Mouse (Mus musculus) liver, embryonic 11.5 days (tissue): ENCODE measurements around the gene Irx1. TPM values are rescaled to one million over a fixed set of nuclear protein-coding genes. Genes with fewer than 3 reads are reported as not detected.

Experiments used
- ATAC-seq: fragments of 200-750 bp; cut with Nextera tagmentation; replicated peaks from 2 replicates; pipeline ENCODE4 v1.8.0; 2017; ENCODE audit warnings: moderate number of reproducible peaks, mild to moderate bottlenecking, moderate TSS enrichment, moderate library complexity; ENCODE audit not compliant: low FRiP score
- DNase-seq: peaks from one replicate; pipeline ENCODE4 v3.0.0-alpha.2; 2017; ENCODE audit warnings: low spot score
- H3K27ac ChIP-seq: fragments of 300-500 bp; sonication (generic); 2 replicates; pipeline ENCODE4 v1.5.1; 2014; ENCODE audit warnings: mild to moderate bottlenecking, low read depth, low read length, control low read depth
- H3K27me3 ChIP-seq: fragments of 300-500 bp; sonication (generic); replicated peaks from 2 replicates; pipeline ENCODE4 v1.6.1; 2014; ENCODE audit warnings: low read length, mixed read lengths; ENCODE audit not compliant: control insufficient read depth, insufficient read depth
- H3K36me3 ChIP-seq: fragments of 300-500 bp; sonication (generic); 2 replicates; pipeline ENCODE4 v1.6.1; 2014; ENCODE audit warnings: mild to moderate bottlenecking, low read length, moderate library complexity, mixed read lengths; ENCODE audit not compliant: control insufficient read depth, insufficient read depth
- H3K4me1 ChIP-seq: fragments of 300-500 bp; sonication (generic); replicated peaks from 2 replicates; pipeline ENCODE4 v1.6.1; 2014; ENCODE audit warnings: low read length, mixed read lengths; ENCODE audit not compliant: control insufficient read depth, insufficient read depth
- H3K4me2 ChIP-seq: fragments of 300-500 bp; sonication (generic); 2 replicates; pipeline ENCODE4 v1.6.1; 2014; ENCODE audit warnings: mild to moderate bottlenecking, control low read depth, moderate library complexity
- H3K4me3 ChIP-seq: fragments of 300-500 bp; sonication (generic); 2 replicates; pipeline ENCODE4 v1.5.1; 2014; ENCODE audit warnings: low read depth, low read length, control low read depth
- H3K9ac ChIP-seq: fragments of 300-500 bp; sonication (generic); 2 replicates; pipeline ENCODE4 v1.6.1; 2014; ENCODE audit warnings: low read depth, low read length, control low read depth
- H3K9me3 ChIP-seq: fragments of 300-500 bp; sonication (generic); 2 replicates; pipeline ENCODE4 v1.6.1; 2016; ENCODE audit warnings: low read length, inconsistent platforms, mixed read lengths; ENCODE audit not compliant: control insufficient read depth
- WGBS: fragments of 180-500 bp; shearing (Covaris S2); extraction: QIAGEN DNeasy Blood & Tissue Kit; methylation state at CpG from one replicate; pipeline ENCODE4 v1.1.7; 2014; 5-methylcytosine and 5-hydroxymethylcytosine counted together
- polyA plus RNA-seq: library from polyadenylated mRNA; unstranded; fragments of >200 nt; fragmentation: Nextera tagmentation; extraction: Ambion mirVana; gene quantifications from 2 replicates; pipeline ENCODE4 v1.2.1, GENCODE M21; 2014

Irx1 gene
- polyA plus RNA-seq, 1 experiment from 2014 or later = 0.10 TPM

DNA sequence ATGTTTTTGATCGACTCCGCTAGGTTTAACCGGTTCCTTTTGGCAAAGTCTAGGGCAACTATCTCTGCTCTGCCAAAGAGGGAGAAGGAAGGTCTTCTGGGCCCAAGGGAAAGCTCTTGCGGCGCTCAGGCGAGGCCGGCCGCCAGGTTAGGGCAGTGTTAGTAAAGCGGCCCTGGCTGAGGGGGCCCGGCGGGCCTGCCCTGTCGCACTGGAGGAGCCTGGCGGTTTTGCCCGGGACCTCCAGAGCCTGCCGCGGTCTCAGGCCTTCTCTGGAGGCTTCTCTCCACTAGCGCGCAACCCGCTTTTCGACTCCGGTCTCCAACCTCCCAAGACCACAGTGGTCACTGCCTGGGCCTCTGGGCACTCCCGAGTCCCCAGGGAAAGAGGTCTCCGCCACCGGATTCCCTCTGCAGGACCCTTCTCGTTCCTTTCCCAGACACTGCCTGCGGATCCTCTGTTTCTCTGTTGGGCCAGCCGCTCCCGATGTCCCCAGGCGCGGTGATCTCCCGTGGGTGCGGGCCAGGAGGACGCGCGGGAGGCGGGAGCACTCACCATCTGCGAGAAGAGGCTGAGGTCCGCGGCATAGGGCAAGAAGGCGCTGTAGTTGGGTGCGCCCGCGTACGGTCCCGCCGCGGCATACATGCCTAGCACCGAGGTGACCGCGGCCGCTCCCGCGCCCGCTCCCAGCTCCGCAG, 715 bp downstream of the Irx1 start:
- H3K4me1 ChIP-seq = no peaks in the 10 kb centered on the region; the same call in 1 of the 2 replicates
- H3K9me3 ChIP-seq = no peaks in the 10 kb centered on the region
- 1% methylated on average over 55 of the region's 55 CpGs for WGBS
- ATAC-seq (no peak), DNase-seq (peak; percentile 58)
- H3K36me3 ChIP-seq = no peaks in the 10 kb centered on the region
- H3K27me3 ChIP-seq = peaks cover 100% of the 10 kb centered on the region
- H3K4me2 ChIP-seq = peak overlapping the region; percentile 65
- H3K4me3 ChIP-seq = peak overlapping the region; percentile 45
- no peak overlapping the region for H3K27ac ChIP-seq
- H3K9ac ChIP-seq = no peak overlapping the region

- Histone ChIP-seq H3K36me3 (no peaks in the 10 kb centered on the region), H3K4me3 (no peak overlapping the region), H3K9ac (no peak overlapping the region), H3K4me2 (no peak overlapping the region), H3K4me1 (no peaks in the 10 kb centered on the region; the same call in 1 of the 2 replicates), H3K27ac (no peak overlapping the region), H3K9me3 (no peaks in the 10 kb centered on the region), H3K27me3 (peaks cover 100% of the 10 kb centered on the region)
- ATAC-seq = no peak
- WGBS = 2% methylated on average over 25 of the region's 25 CpGs
- DNase-seq = no peak
These were observed 1.4 kb downstream of the Irx1 start for GRCm38 (mm10) chr13:71961891-71962660.

DNA sequence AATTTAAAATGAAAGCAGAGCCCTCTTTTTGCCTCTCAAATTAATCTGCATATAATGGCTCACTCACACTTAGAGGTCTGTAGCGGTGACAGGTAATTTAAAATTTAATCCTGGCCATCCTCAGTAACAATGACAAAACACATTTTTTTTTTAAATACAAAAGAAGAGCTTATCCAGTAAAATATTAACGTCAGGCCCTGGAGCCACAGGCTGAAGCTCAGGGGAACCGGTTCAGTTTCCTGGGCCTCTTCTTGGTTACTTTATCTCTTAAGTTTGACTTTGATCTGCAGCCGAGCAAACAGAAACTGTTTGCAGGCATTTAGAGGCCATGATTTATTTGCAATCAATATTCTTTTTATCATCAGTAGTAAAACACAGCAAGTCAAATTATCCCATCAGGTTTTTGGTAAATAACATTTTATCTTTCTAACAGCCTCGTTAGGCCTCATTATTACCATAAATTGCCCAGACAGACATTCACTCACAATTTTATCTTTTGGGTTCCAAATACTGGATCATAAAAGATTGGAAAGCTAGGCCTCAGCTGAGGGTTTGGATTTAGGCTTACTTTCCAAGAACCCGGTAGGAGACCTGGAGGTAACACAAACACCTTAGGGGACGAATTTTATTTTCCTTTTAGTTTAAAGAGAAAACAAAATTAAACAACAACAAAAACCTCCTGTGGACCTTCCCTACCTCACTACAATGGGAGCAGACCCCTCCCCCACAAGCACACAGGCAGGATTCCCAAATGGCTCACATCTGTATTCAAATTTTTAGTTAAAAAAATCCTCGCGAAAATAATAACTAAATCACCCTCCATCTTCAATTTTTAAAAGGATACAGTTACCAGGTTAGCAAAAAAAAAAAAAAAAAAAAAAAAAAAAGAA, 2.4 kb downstream of the Irx1 start:
- Histone ChIP-seq H3K4me1 (no peaks in the 10 kb centered on the region; the same call in 1 of the 2 replicates), H3K4me3 (no peak overlapping the region), H3K4me2 (no peak overlapping the region), H3K27me3 (peaks cover 100% of the 10 kb centered on the region), H3K9me3 (no peaks in the 10 kb centered on the region), H3K36me3 (no peaks in the 10 kb centered on the region), H3K9ac (no peak overlapping the region), H3K27ac (no peak overlapping the region)
- ATAC-seq = no peak
- 9% methylated on average over 9 of the region's 9 CpGs for WGBS
- DNase-seq = no peak

DNA sequence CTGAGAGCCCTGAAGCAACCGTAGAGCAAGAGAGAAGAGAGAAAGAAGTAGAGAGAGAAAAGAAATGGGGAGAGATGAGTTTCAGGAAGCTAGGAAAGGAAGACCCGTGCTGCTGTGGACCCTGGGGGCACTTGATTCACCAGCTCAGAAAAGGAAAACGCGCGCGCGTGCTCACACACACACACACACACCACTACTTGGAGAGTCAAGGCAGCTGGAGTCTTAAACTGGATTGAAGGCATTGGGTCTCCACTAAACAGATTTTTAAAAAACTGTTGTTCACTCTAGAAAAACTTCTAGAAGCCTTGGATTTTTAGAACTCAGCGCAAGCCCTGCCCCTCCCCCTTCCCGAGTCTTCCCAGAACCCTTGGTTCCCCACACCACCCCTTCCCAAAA, 3.2 kb downstream of the Irx1 start:
- DNase-seq = no peak
- no peak overlapping the region for H3K27ac ChIP-seq
- ATAC-seq = no peak
- peaks cover 100% of the 10 kb centered on the region for H3K27me3 ChIP-seq
- no peak overlapping the region for H3K9ac ChIP-seq
- H3K36me3 ChIP-seq = no peaks in the 10 kb centered on the region
- H3K4me1 ChIP-seq = no peaks in the 10 kb centered on the region; the same call in 1 of the 2 replicates
- no peaks in the 10 kb centered on the region for H3K9me3 ChIP-seq
- no peak overlapping the region for H3K4me2 ChIP-seq
- H3K4me3 ChIP-seq = no peak overlapping the region
- WGBS = 4% methylated on average over 9 of the region's 9 CpGs

- H3K4me3 ChIP-seq = no peak overlapping the region
- peaks cover 97% of the 10 kb centered on the region for H3K27me3 ChIP-seq
- no peaks in the 10 kb centered on the region; the same call in 1 of the 2 replicates for H3K4me1 ChIP-seq
- WGBS = 2% methylated on average over 75 of the region's 76 CpGs
- no peak for ATAC-seq
- no peak overlapping the region for H3K4me2 ChIP-seq
- H3K36me3 ChIP-seq = no peaks in the 10 kb centered on the region
- DNase-seq = peak; percentile 49
- no peaks in the 10 kb centered on the region for H3K9me3 ChIP-seq
- H3K9ac ChIP-seq = no peak overlapping the region
- no peak overlapping the region for H3K27ac ChIP-seq
These were observed 3.9 kb downstream of the Irx1 start for GRCm38 (mm10) chr13:71959361-71960276.

GRCm38 (mm10) chr13:71958651-71959050, 4.9 kb downstream of the Irx1 start:
- H3K36me3 ChIP-seq = no peaks in the 10 kb centered on the region
- no peaks in the 10 kb centered on the region; the same call in 1 of the 2 replicates for H3K4me1 ChIP-seq
- 1% methylated on average over 16 of the region's 16 CpGs for WGBS
- no peak overlapping the region for H3K27ac ChIP-seq
- no peak overlapping the region for H3K4me3 ChIP-seq
- no peaks in the 10 kb centered on the region for H3K9me3 ChIP-seq
- ATAC-seq = no peak
- no peak overlapping the region for H3K4me2 ChIP-seq
- peaks cover 88% of the 10 kb centered on the region for H3K27me3 ChIP-seq
- H3K9ac ChIP-seq = no peak overlapping the region
- DNase-seq = no peak

- no peaks in the 10 kb centered on the region for H3K9me3 ChIP-seq
- H3K4me1 ChIP-seq = no peaks in the 10 kb centered on the region; the same call in 1 of the 2 replicates
- H3K9ac ChIP-seq = no peak overlapping the region
- WGBS = 5% methylated on average over 21 of the region's 21 CpGs
- DNase-seq (no peak), ATAC-seq (no peak)
- peaks cover 80% of the 10 kb centered on the region for H3K27me3 ChIP-seq
- H3K36me3 ChIP-seq = no peaks in the 10 kb centered on the region
- no peak overlapping the region for H3K4me2 ChIP-seq
- no peak overlapping the region for H3K27ac ChIP-seq
- H3K4me3 ChIP-seq = no peak overlapping the region
These were observed 5.6 kb downstream of the Irx1 start for GRCm38 (mm10) chr13:71957811-71958351.
